Mouse (Mus musculus) bone marrow macrophage, adult 2 months (primary cell): ENCODE measurements around the gene Emsy. TPM values are rescaled to one million over a fixed set of nuclear protein-coding genes. Genes with fewer than 3 reads are reported as not detected.

Experiments
- H3K27ac ChIP-seq: 2 replicates; pipeline ENCODE4 v1.5.1; 2012; ENCODE audit warnings: low read depth, low read length; ENCODE audit not compliant: insufficient read depth
- H3K4me1 ChIP-seq: 2 replicates; pipeline ENCODE4 v1.6.1; 2012; ENCODE audit warnings: low read length; ENCODE audit not compliant: control insufficient read depth, insufficient read depth
- H3K4me3 ChIP-seq: 2 replicates; pipeline ENCODE4 v1.5.1; 2012; ENCODE audit warnings: mild to moderate bottlenecking, low read length, moderate library complexity; ENCODE audit not compliant: insufficient read depth
- CTCF ChIP-seq: IDR thresholded peaks from 2 replicates; pipeline ENCODE4 v1.5.1; 2012; ENCODE audit warnings: low read depth, mild to moderate bottlenecking, low read length, moderate library complexity
- POLR2A ChIP-seq: IDR thresholded peaks from 2 replicates; pipeline ENCODE4 v1.6.1; 2012; ENCODE audit warnings: mild to moderate bottlenecking, low read depth, low read length, borderline replicate concordance
- polyA plus RNA-seq: library from polyadenylated mRNA; stranded (reverse); fragments of >200 nt; gene quantifications from 2 replicates; pipeline ENCODE4 v1.2.4, GENCODE M21; 2012; ENCODE audit not compliant: missing spikeins, insufficient read depth, insufficient read length

Gene Emsy
- polyA plus RNA-seq, 1 experiment, result 30.1 TPM

- TF ChIP-seq CTCF (no peak), POLR2A (no peak)
- peaks cover 34% of the 10 kb centered on the region for H3K4me1 ChIP-seq
- H3K27ac ChIP-seq, result peak overlapping the region; percentile 82
- no peak overlapping the region for H3K4me3 ChIP-seq
Observed at GRCm38 (mm10) chr7:98671416-98671815, 14.8 kb upstream of the Emsy start.

GRCm38 (mm10) chr7:98670831-98671230 is 14.2 kb upstream of the Emsy start:
- TF ChIP-seq CTCF (no peak), POLR2A (no peak)
- peak overlapping the region; percentile 82; the same call in 1 of the 2 replicates for H3K27ac ChIP-seq
- H3K4me1 ChIP-seq, result peaks cover 34% of the 10 kb centered on the region
- no peak overlapping the region for H3K4me3 ChIP-seq

- H3K4me1 ChIP-seq, result peaks cover 29% of the 10 kb centered on the region
- H3K4me3 ChIP-seq, result no peak overlapping the region
- no peak overlapping the region for H3K27ac ChIP-seq
- TF ChIP-seq POLR2A, result no peak
- no peak for TF ChIP-seq CTCF
Observed at GRCm38 (mm10) chr7:98667956-98668746, 11.6 kb upstream of the Emsy start.

- peaks cover 14% of the 10 kb centered on the region for H3K4me1 ChIP-seq
- TF ChIP-seq POLR2A (no peak), CTCF (no peak)
- H3K27ac ChIP-seq, result no peak overlapping the region
- no peak overlapping the region for H3K4me3 ChIP-seq
Observed at GRCm38 (mm10) chr7:98665726-98666125, 9.1 kb upstream of the Emsy start.

- TF ChIP-seq CTCF (no peak), POLR2A (no peak)
- peaks cover 9% of the 10 kb centered on the region for H3K4me1 ChIP-seq
Observed at GRCm38 (mm10) chr7:98665166-98665565, 8.6 kb upstream of the Emsy start.

GRCm38 (mm10) chr7:98655681-98656530 is 677 bp downstream of the Emsy start:
- TF ChIP-seq POLR2A, result no peak
- TF ChIP-seq CTCF, result no peak
- H3K27ac ChIP-seq, result peak overlapping the region; percentile 77
- peaks cover 6% of the 10 kb centered on the region for H3K4me1 ChIP-seq
- H3K4me3 ChIP-seq, result peak overlapping the region; percentile 68

More at GRCm38 (mm10) chr7:98665166-98665565, 8.6 kb upstream of the Emsy start:
- H3K4me3 ChIP-seq, result no peak overlapping the region
- H3K27ac ChIP-seq, result no peak overlapping the region

- no peaks in the 10 kb centered on the region; the same call in 1 of the 2 replicates for H3K4me1 ChIP-seq
- no peak overlapping the region for H3K4me3 ChIP-seq
- TF ChIP-seq POLR2A (no peak), CTCF (no peak)
- H3K27ac ChIP-seq, result no peak overlapping the region
Observed at GRCm38 (mm10) chr7:98651651-98652050, 4.9 kb downstream of the Emsy start.

- Histone ChIP-seq H3K4me3 (no peak overlapping the region), H3K4me1 (no peaks in the 10 kb centered on the region), H3K27ac (no peak overlapping the region)
- no peak for TF ChIP-seq POLR2A
- no peak for TF ChIP-seq CTCF
Observed at GRCm38 (mm10) chr7:98644238-98644637, 12.3 kb downstream of the Emsy start.

- no peak for TF ChIP-seq CTCF
- TF ChIP-seq POLR2A, result no peak
- H3K4me3 ChIP-seq, result no peak overlapping the region
- H3K4me1 ChIP-seq, result no peaks in the 10 kb centered on the region
- no peak overlapping the region for H3K27ac ChIP-seq
Observed at GRCm38 (mm10) chr7:98636607-98637006, 20.0 kb downstream of the Emsy start.

- Histone ChIP-seq H3K4me3 (no peak overlapping the region), H3K27ac (no peak overlapping the region), H3K4me1 (no peaks in the 10 kb centered on the region)
- no peak for TF ChIP-seq POLR2A
- TF ChIP-seq CTCF, result no peak
Observed at GRCm38 (mm10) chr7:98633032-98633431, 23.6 kb downstream of the Emsy start.
